Mouse (Mus musculus) lung, postnatal 0 days (tissue): Measurements from ENCODE around the gene Nap1l4.

ENCODE experiments used
- CTCF ChIP-seq: IDR thresholded peaks from 2 replicates; pipeline ENCODE4 v1.5.1; 2016; ENCODE audit warnings: antibody characterized with exemption, mild to moderate bottlenecking
- EP300 ChIP-seq: IDR thresholded peaks from 2 replicates; pipeline ENCODE4 v1.6.1; 2016; ENCODE audit warnings: antibody characterized with exemption, mild to moderate bottlenecking, control low read depth

DNA sequence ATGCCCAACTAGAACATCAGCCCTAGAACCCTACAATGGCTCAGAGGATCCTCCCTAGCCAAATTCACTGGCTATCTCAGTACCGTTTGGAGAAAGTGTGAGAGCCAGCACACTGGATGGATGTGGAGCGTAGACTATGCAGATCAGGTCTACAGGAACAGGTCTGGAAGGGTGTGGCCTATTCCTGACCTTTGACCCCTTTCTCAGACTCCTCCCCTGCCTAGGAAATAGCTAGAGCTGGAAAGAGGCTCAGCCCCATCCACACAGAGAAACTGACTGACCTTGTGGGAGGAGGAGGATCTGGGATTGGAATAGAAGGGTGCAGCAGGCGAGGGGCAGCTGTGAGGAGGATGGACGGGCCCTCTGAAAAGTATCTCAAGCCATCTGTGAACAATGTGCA, 50.3 kb downstream of the Nap1l4 start:
- TF ChIP-seq EP300 (no peak), CTCF (no peak)
